16 mouse cellular contexts compared by ENCODE assay signal in the genomic region with DNA sequence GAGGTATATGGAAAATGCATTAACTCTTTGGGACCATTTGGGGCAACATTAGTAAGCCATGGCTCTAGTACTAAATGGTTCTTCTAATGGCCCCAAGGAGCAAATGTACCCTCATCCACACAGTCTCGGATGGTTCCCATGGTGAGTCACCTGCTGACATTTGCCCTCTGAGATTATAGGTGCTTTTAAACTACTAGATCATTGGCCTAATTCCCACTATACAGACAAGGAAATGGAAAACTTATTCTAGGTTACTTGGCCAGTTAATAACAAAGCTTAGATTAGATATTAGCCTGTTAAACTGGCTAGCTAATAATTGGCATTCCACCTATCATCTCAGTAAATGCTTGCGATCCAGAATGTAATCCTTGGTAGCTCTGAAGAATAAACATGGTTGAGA.
"Had no signal": no experiment of that assay in that cellular context is flagged by ENCODE, and none has a peak within 500 bp of the region (broad histone marks: within the 10 kb centered on the region; RNA-seq: fewer than 3 reads in every experiment).

No protein-coding gene starts in this region.

- H3K27ac ChIP-seq: hindbrain, embryonic 15.5 days; layer of hippocampus, adult 2 months; limb, embryonic 10.5 days; limb, embryonic 13.5 days; liver, embryonic 13.5 days; macrophage; midbrain, embryonic 12.5 days; neural tube, embryonic 13.5 days had no signal

- ATAC-seq: lung, postnatal 0 days; midbrain, embryonic 16.5 days had no signal

- H3K4me3 ChIP-seq: hindbrain, embryonic 15.5 days; layer of hippocampus, adult 2 months; limb, embryonic 10.5 days; limb, embryonic 13.5 days; liver, embryonic 13.5 days; midbrain, embryonic 12.5 days; myocyte; neural tube, embryonic 13.5 days had no signal

- H3K4me2 ChIP-seq: hindbrain, embryonic 15.5 days; limb, embryonic 13.5 days; liver, embryonic 13.5 days; lung, embryonic 14.5 days; midbrain, embryonic 12.5 days; neural tube, embryonic 13.5 days had no signal

- H3K27me3 ChIP-seq: hindbrain, embryonic 15.5 days; limb, embryonic 13.5 days; liver, embryonic 13.5 days; neural tube, embryonic 13.5 days had no signal

- H3K9me3 ChIP-seq: hindbrain, embryonic 15.5 days; limb, embryonic 10.5 days; limb, embryonic 13.5 days; liver, embryonic 13.5 days; midbrain, embryonic 12.5 days; neural tube, embryonic 13.5 days had no signal

- H3K4me1 ChIP-seq: hindbrain, embryonic 15.5 days; limb, embryonic 10.5 days; liver, embryonic 13.5 days; neural tube, embryonic 13.5 days had no signal

- H3K36me3 ChIP-seq: hindbrain, embryonic 15.5 days; limb, embryonic 10.5 days; limb, embryonic 13.5 days; liver, embryonic 13.5 days; midbrain, embryonic 12.5 days; neural tube, embryonic 13.5 days had no signal

- DNase-seq: layer of hippocampus, adult 9-11 months; liver; liver, embryonic 13.5 days; lung, embryonic 14.5 days; retina, postnatal 1 day; thymus, postnatal 25 days had no signal

- H3K9ac ChIP-seq: hindbrain, embryonic 15.5 days; limb, embryonic 13.5 days; liver, embryonic 13.5 days; lung, embryonic 14.5 days; midbrain, embryonic 12.5 days; neural tube, embryonic 13.5 days had no signal
